Mouse (Mus musculus) hindlimb bud, embryonic 11.5 days (tissue): ENCODE measurements around the gene Hcar2.

Source experiments
- DNase-seq: peaks from one replicate; pipeline ENCODE4 v3.0.0-alpha.2; 2012; ENCODE audit warnings: low read depth, low spot score; ENCODE audit errors: extremely low spot score

Hcar2 gene

GRCm38 (mm10) chr5:123862374-123863350, 2.6 kb downstream of the Hcar2 start:
- DNase-seq, result no peak

GRCm38 (mm10) chr5:123858798-123859197, 6.5 kb downstream of the Hcar2 start:
- DNase-seq, result no peak

- no peak for DNase-seq
Measured at GRCm38 (mm10) chr5:123854511-123854910, 10.8 kb downstream of the Hcar2 start.

DNA sequence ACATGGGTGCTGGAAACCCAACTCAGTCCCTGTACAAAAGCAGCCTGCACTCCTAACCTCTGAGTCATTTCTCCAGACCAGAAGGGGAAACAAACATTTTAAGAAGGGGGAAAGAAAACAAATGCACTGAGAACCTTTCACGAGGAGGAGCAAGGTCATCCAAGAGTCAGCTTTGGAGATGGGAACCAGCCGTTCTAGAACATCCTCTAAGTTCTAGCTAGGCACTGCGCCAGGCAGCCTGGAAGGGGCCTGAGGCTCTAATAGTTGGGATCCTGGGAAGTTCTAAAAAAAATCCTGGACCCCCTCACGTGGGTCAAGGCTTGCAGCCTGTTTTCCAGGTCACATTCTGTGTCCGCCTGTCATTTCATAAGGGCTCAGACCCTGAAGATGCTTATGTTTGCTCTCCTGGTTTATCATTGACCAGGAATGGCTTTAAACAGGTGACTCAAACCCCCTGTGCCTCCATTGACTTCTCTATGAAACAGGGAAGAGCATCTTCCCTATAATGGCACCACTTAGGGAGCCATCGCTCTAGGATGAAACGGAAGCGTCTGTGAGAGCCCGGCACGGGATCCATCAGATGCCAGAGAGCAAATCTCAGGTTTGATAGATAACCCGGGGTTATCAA, 11.3 kb downstream of the Hcar2 start:
- DNase-seq, result no peak

- DNase-seq, result no peak
Measured at GRCm38 (mm10) chr5:123851398-123851797, 13.9 kb downstream of the Hcar2 start.

- DNase-seq, result no peak
Measured at GRCm38 (mm10) chr5:123844316-123844715, 21.0 kb downstream of the Hcar2 start.

DNA sequence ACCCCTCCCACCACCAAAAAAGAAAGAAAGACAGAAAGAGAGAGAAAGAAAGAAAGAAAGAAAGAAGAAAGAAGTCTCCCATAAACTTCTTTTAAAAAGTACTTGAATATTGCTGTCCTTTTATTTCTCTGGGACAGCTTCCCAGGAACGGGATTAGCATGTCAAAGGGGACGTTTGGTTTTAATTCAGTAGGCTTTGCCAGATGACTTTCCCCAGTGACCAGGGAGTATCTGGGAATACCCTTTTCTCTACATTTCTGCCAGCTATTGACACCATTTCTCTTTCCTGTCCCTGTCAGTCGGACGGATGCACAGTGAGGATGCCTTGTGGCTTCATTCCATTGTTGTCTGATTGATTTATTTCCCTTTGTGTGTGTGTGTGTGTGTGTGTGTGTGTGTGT, 21.5 kb downstream of the Hcar2 start:
- no peak for DNase-seq

DNA sequence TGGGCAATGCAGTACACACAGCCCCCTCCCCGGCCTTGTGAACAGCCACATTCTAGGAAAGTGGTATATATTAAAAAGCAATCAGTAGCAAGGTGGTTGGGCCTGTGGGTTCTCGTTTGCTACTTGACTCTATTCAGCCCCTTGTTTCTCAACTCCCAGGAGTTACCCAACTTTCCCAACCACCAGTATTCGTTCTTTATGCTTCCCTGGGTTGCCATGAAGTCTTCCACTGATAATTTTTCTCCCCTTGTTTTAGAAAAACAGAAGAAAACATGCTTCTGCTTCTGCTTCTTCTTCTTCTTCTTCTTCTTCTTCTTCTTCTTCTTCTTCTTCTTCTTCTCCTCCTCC, 22.4 kb downstream of the Hcar2 start:
- DNase-seq, result no peak

- no peak for DNase-seq
Measured at GRCm38 (mm10) chr5:123842221-123842934, 22.9 kb downstream of the Hcar2 start.

GRCm38 (mm10) chr5:123837371-123837770, 27.9 kb downstream of the Hcar2 start:
- no peak for DNase-seq

GRCm38 (mm10) chr5:123834836-123835235, 30.5 kb downstream of the Hcar2 start:
- no peak for DNase-seq

- no peak for DNase-seq
Measured at GRCm38 (mm10) chr5:123832309-123832708, 33.0 kb downstream of the Hcar2 start.

DNA sequence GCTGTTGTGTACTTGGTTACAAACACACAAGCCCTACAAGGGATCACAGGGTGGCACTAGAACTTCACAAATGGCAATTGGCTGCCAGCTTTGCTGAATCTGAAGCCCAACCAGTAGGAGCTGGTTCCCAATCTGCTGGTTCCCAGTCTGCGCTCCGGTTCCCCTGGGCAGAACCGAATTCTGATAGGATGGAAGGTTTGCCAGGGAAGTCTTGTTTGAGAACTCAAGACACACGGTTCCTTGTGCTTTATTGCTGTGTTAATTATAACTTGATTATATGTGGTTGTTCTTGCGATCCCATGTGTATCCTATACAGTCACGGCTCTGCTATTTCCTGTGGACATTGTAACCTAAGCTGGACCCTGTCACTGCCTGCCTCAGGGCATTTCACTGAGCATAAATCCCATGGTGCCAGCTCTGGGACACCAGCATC, 37.6 kb downstream of the Hcar2 start:
- no peak for DNase-seq

DNA sequence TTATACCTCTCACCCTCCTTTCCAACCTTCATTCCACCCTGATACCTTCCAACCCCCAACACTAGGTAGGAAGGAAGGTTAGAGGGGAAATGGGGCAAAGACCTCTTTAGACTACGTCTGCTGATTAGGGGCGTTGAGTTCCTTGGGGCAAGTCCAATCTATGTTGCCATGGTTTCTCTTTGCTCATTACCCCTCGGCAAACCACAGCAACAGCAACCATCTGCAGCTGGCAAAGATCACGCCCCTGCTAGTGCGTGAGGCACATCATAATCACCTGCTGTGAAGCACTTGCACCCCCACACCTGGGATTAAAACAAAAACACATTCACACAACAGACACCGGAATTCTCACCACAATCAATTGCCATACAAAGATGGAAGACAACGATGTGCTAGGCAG, 42.6 kb downstream of the Hcar2 start:
- no peak for DNase-seq

DNA sequence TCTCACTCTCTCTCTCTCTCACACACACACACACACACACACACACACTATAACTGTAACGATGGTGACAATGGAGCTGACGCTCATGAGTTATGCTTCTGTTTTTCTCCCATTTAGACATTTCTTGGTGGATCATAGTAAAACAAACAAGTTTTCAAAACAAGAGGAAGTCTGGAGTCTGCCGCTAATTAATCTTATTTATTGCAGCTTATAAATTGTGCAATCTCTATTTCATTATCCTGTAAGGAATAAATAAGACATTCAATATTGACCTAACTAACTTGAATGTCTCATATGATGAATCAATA, 44.1 kb downstream of the Hcar2 start:
- no peak for DNase-seq

GRCm38 (mm10) chr5:123820501-123821263, 44.6 kb downstream of the Hcar2 start:
- no peak for DNase-seq

GRCm38 (mm10) chr5:123818941-123819577, 46.2 kb downstream of the Hcar2 start:
- no peak for DNase-seq

DNA sequence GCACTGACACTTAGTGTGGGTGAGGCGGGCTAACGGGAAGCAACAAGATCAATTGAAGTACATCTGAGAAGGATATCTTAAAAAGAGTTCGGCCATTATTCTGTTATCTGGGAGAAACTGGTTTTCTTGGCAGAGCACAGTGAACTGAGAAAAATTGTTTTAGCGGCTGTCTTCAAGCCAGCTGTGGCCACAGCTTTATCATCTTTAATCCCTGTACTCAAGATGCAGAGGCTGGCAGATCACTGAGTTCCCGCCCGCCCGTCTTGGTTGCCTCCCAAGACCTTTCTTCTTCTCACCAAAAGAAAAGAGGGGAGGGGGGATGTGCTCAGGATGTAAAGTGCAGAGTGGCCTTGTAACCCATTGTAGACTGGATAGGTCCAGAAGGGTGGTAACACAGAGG, 48.4 kb downstream of the Hcar2 start:
- no peak for DNase-seq
